Mouse (Mus musculus) cerebellum, postnatal 4 days (tissue): Measurements from ENCODE around the gene Olfr1079.
"Not testable (repeated sequence)": the region's sequence is repeated elsewhere in the genome, so short reads cannot be mapped to it uniquely, and the experiment has no call there.

Source experiments
- DNase-seq, 2 experiments: peaks; one replicate each; pipeline ENCODE4 v3.0.0; 2022; ENCODE audit warnings: low spot score in 2 of 2, mixed read lengths in 1 of 2

The Olfr1079 gene

DNA sequence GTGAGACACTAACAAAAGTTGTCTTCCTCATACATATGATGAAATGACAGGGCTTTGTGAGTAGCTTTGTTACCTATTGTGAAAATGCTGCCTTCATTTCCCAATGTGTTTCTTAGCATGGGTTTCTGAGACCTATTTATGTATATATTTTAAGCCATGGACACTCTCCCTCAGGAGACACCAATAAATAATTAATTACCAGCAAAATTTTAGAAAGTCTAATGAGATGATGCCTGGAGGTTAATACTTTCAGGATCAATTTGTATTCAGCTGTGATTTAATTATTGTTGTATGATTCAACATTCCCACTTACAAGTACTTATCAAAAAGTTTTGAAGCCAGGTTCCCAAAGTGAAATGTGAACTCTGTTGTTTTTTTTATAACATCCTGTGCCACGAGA is at the start of gene Olfr1079:
TSS of gene Olfr1079 (minus strand) at position 101 of the 400 bp plus-strand sequence.
- no peak for DNase-seq

DNA sequence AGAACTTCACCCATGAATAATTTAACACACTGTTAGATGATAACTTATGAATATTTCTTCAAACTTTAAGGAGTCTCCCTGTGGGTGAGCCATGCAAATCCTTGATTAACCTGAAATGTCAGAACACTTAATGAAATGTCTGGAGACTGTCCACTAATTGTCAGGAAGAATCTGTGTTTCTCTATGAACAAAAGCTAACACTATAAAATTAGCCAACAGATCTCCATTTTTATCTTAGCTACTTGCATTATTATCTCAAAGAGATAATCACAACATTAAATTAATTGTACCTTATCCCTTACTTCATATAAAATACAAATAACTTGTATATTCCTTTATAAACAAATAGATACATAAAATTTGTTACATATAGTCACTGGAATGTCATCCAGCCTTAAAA is 15.9 kb upstream of the Olfr1079 start, which contains the start of gene Olfr1080:
TSS of gene Olfr1080 (minus strand) at position 101 of the 400 bp plus-strand sequence.
- not testable (repeated sequence) for DNase-seq

DNA sequence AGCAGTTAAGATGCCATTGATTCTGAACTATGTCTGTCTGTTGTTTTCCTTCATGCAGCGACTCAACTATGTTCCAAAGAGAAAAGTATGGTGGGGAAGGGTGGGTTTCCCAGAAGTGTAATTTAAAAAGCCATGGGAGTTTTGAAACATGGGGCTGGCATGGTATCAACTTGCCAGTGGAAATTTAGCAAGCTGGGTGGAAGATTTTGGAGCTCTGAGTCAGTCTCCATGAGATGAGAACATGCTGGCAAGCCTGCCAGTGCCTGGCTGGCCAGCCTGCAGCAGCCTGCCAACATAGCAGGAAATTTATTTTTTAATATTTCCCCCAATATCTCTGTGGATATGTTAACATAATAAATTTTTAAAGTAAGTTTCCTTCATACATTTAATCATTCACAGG is 11.3 kb downstream of the Olfr1079 start:
- DNase-seq, result no peak

DNA sequence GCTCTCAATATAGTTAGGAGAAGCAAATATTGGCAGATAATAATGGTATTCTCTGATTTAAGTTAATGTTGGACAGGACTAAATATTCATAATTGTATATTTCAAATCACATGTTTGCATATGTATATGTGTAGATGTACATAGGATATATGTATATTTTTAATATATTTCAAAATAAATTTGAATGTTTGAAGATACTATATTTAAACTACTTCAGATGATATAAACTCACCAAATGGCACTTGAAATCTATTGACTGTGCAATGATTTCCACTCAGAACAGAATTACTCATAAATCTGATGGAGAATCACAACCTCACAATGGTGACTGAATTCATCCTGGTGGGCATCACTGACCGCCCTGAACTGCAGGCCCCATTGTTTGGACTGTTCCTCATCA is 34.1 kb downstream of the Olfr1079 start, which contains the start of gene Olfr1076:
TSS of gene Olfr1076 (plus strand) at position 301 of the 400 bp plus-strand sequence.
- no peak for DNase-seq

DNA sequence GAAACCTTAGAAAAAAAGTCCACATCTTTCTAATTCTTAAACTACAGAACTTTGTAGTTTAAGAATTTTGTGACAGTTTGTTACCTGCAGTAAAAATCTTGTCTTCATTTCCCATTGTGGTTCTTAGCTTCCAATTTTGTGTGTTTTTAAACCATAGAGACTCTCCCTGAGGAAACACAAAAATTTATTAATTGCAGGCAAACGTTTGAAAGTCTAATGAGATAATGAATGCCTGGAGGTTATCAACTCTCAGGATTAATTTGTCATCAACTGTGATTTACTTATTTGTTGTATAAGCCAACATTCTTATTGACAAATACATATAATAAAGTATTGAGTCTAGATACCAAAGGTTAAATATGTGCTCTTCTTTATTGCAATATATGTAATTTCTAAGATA is 55.0 kb downstream of the Olfr1079 start, which contains the start of gene Olfr228:
TSS of gene Olfr228 (minus strand) at position 101 of the 400 bp plus-strand sequence.
- DNase-seq, result no peak
